Mouse (Mus musculus) regulatory T cell (primary cell): Measurements from ENCODE around the gene Rnf213.

Experiments used
- in situ Hi-C: fragments of 300-600 bp; cut with MboI, MseI; formaldehyde crosslinking; loops from one replicate; pipeline ENCODE4 v1.15.1; 2025; ENCODE audit warnings: high pct_unique_total_duplicates

Gene Rnf213

GRCm38 (mm10) chr11:119435880-119436872, 43.3 kb downstream of the Rnf213 start:
- in situ Hi-C loops: no loop called here

GRCm38 (mm10) chr11:119438776-119439175, 45.9 kb downstream of the Rnf213 start:
- in situ Hi-C loops: no loop called here

DNA sequence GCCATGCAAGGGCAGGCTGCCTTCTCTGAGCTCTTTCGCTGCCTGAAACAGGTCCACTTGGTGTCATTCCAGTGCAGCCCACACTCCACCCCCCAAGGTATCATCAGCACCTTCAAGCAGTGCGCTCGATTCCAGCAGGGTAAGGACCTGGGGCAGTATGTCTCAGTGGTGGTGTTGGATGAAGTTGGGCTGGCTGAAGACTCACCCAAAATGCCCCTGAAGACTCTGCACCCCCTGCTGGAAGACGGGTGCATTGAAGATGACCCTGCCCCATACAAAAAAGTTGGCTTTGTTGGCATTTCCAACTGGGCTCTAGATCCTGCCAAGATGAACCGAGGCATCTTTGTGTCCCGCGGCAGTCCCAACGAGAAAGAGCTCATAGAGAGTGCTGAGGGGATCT, 49.3 kb downstream of the Rnf213 start:
- in situ Hi-C loops: no loop called here

- in situ Hi-C loops: no loop called here
These were observed 50.5 kb downstream of the Rnf213 start for GRCm38 (mm10) chr11:119443442-119443841.

- in situ Hi-C loops: no loop called here
These were observed 63.2 kb downstream of the Rnf213 start for GRCm38 (mm10) chr11:119456097-119456496.

GRCm38 (mm10) chr11:119477876-119478275, 85.0 kb downstream of the Rnf213 start:
- in situ Hi-C loops: no loop called here

GRCm38 (mm10) chr11:119490861-119491689, 98.2 kb downstream of the Rnf213 start, which contains the start of gene Endov:
TSS of gene Endov (plus strand) at chr11:119491347.
- in situ Hi-C loops: no loop called here

DNA sequence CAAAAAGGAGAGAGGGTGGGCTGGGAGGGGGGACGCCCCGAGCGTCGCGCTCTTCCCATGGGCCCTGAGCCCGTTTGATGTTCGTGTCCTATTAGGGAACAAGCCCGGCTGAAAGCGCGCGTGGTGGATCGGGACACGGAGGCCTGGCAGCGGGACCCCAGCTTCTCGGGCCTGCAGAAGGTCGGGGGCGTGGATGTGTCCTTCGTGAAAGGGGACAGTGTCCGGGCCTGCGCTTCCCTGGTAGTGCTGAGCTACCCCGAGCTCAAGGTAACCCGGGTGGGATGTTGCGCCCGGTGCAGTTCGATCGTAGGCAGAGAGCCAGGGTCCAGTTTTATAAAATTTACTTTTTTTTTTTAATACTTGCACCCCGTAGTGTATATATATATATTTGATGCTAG, 98.8 kb downstream of the Rnf213 start:
- in situ Hi-C loops: no loop called here

DNA sequence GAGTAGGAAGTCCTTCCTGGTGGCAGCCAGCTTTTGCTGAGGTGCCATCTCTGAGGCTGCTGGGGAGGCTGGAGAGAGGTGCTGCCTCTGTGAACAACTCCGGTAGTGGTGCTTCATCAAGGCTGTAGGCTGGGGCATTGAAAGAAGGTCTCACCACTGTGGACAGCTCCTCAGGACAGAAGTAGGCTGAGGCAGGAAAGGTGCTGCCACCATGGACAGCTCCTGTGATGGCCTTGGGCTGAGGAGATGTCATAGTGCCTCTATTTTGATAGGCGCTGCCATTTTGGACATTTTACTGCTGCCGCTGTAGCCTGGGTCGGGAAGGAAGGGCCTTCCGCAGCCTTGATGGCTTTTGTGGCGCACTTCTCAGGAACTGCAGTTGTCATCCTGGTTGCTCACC, 99.9 kb downstream of the Rnf213 start:
- in situ Hi-C loops: no loop called here

DNA sequence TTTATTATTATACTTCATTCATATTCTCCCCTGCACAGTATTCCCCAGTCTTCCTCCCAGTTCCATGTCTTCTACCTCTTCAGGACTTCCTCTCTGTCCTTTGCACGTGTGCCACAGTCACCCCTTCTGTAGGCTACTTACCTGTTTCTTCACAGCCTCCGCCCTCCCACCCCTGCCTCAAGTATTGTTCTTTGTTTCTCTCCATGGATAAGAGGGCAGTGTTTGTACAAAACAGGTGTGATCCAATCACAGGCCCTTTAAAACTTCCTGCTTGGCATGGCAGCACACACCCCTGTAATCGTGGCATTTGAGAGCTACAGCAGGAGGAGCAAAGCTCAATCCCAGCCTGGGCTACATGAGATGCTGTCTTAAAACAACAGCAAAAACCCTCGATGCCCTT, 100.6 kb downstream of the Rnf213 start:
- in situ Hi-C loops: no loop called here

DNA sequence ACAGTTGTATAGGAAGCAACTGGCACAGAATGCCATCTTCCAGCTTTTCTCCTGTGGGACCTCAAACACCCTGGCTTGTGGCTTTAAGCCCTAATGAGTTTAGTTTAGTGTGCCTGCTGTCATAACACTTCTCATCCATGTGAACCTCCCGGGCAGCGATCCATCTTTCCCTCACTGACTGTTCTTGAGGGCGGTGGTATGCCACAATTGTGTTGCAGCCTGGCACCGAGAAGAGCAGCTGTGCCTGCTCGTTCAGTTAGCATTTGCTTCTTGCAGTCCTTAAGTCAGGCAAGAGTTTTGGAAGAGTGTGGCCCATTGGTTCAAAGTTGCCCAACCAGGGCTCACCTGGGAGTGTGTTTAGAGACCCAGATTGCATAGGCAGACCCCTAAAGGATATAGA, 103.2 kb downstream of the Rnf213 start:
- in situ Hi-C loops: no loop called here

DNA sequence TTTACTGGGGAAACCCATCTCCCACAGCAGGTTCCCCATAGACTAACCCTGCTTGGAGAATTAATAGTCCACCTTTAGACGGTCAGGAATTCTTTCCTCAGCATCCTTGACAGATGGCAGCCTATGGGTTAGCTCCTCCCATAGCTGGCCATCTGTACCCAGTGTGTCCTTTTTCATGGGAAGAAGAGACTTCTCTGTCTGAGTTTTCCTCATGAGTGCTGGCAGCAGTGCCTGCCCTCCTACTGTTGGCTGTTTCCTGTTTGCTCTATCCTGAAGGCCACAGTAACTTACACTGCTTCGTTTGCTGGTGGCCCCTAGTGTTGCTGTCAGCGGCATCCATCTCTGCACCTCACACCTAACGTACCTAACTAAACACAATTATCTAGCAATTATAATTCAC, 104.6 kb downstream of the Rnf213 start:
- in situ Hi-C loops: no loop called here

- in situ Hi-C loops: no loop called here
These were observed 106.4 kb downstream of the Rnf213 start for GRCm38 (mm10) chr11:119499297-119499696.

GRCm38 (mm10) chr11:119500011-119500410, 107.1 kb downstream of the Rnf213 start:
- in situ Hi-C loops: loop anchor here (5.0 kb wide), 1 partner anchor 397 kb away; no protein-coding TSS in a partner anchor

GRCm38 (mm10) chr11:119503675-119504074, 110.8 kb downstream of the Rnf213 start:
- in situ Hi-C loops: loop anchor here (5.0 kb wide), 1 partner anchor 394 kb away; no protein-coding TSS in a partner anchor

- in situ Hi-C loops: no loop called here
These were observed 113.5 kb downstream of the Rnf213 start for GRCm38 (mm10) chr11:119506386-119506785.

DNA sequence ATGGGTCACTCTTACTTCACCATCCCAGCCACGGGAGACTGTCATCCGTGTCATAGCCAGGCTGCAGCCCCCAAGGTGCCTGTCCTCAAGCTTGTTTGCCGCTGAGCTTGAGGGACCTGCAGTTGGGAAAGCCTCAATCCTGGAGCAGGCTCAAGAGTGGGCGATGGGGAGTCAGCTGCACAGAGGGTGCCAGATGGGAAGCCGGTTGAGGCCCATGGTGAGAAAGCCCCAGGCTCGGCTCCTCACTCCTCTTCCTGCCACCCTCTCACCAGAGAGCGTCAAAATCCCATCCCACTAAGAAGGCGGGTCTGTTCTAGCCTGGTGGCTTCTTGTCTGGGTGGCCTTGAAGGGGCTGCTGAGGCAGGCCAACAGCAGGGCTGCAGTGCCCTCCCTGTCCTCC, 114.9 kb downstream of the Rnf213 start:
- in situ Hi-C loops: no loop called here

DNA sequence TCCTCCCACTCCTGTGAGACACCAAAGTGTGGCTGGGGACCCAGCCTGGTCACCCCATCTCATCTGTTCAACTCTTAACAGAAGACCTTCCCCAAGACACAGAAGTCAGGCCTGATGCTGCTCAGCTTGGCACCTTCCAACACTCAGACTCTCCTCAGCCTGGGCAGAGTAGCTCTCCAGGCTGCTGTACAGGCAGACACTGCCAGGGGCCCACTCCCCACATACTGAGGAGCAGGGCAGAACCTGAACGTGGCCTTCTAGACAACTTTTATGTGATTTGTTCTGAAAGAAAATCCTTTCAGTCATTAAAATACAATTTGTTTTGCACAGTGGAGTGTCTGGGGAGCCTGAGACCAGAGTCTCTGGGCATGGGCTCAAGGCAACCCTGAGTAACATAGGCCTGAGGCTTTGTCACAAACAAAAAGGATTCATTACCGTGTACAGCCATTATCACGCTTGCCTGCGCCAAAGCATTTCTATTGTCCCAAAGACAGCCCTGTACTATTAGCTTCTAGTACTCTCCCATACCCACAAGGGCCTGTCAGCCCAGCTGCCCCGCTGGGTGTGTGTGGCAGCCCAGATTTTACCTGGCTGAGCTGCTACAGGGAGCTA, 116.4 kb downstream of the Rnf213 start:
- in situ Hi-C loops: no loop called here

- in situ Hi-C loops: no loop called here
These were observed 120.2 kb downstream of the Rnf213 start for GRCm38 (mm10) chr11:119513038-119513659.

GRCm38 (mm10) chr11:119514108-119514860, 121.4 kb downstream of the Rnf213 start:
- in situ Hi-C loops: no loop called here
